Mouse (Mus musculus) frontal cortex, postnatal 10 days (tissue): ENCODE measurements around the gene Gm49601.

Source experiments
- DNase-seq, 2 experiments: peaks; one replicate each; pipeline ENCODE4 v3.0.0; 2022; ENCODE audit warnings: low spot score in 2 of 2, mixed read lengths in 1 of 2

Gm49601 gene

GRCm38 (mm10) chr16:18608226-18608625 is 18.0 kb downstream of the Gm49601 start:
- no peak for DNase-seq

- DNase-seq, result no peak
Measured at GRCm38 (mm10) chr16:18605705-18606104, 20.5 kb downstream of the Gm49601 start.

GRCm38 (mm10) chr16:18604267-18604701 is 21.9 kb downstream of the Gm49601 start:
- DNase-seq, result no peak

- no peak for DNase-seq
Measured at GRCm38 (mm10) chr16:18601447-18601846, 24.8 kb downstream of the Gm49601 start.

- DNase-seq, result no peak
Measured at GRCm38 (mm10) chr16:18598006-18598405, 28.2 kb downstream of the Gm49601 start.

- DNase-seq, result no peak
Measured at GRCm38 (mm10) chr16:18596255-18596654, 30.0 kb downstream of the Gm49601 start.

- no peak for DNase-seq
Measured at GRCm38 (mm10) chr16:18593930-18594329, 32.3 kb downstream of the Gm49601 start.

GRCm38 (mm10) chr16:18591047-18592018 is 34.9 kb downstream of the Gm49601 start:
- DNase-seq, result no peak

GRCm38 (mm10) chr16:18589804-18590790 is 36.1 kb downstream of the Gm49601 start, which contains the start of gene Tbx1:
Gene Tbx1 (minus strand): TSS chr16:18590671.
- no peak for DNase-seq

GRCm38 (mm10) chr16:18589080-18589621 is 37.1 kb downstream of the Gm49601 start:
- no peak for DNase-seq

GRCm38 (mm10) chr16:18588738-18589055 is 37.5 kb downstream of the Gm49601 start:
- DNase-seq, result no peak

- DNase-seq, result no peak
Measured at GRCm38 (mm10) chr16:18587847-18588737, 38.1 kb downstream of the Gm49601 start.

- no peak for DNase-seq
Measured at GRCm38 (mm10) chr16:18586906-18587546, 39.2 kb downstream of the Gm49601 start.

- no peak for DNase-seq
Measured at GRCm38 (mm10) chr16:18586076-18586905, 39.9 kb downstream of the Gm49601 start.

- no peak for DNase-seq
Measured at GRCm38 (mm10) chr16:18585676-18586075, 40.6 kb downstream of the Gm49601 start.

- no peak for DNase-seq
Measured at GRCm38 (mm10) chr16:18584901-18585510, 41.2 kb downstream of the Gm49601 start.

- no peak for DNase-seq
Measured at GRCm38 (mm10) chr16:18583673-18584357, 42.4 kb downstream of the Gm49601 start.

- no peak for DNase-seq
Measured at GRCm38 (mm10) chr16:18583169-18583568, 43.1 kb downstream of the Gm49601 start.
